Mouse (Mus musculus): Measurements from ENCODE around the gene H2afv. TPM values are rescaled to one million over a fixed set of nuclear protein-coding genes. Genes with fewer than 3 reads are reported as not detected.
A peak's percentile ranks its signal among the peaks of the same experiment; 100 is the strongest.
"Not testable (repeated sequence)": the region's sequence is repeated elsewhere in the genome, so short reads cannot be mapped to it uniquely, and the experiment has no call there.

The H2afv gene
- polyA plus RNA-seq, 1 experiment from 2014 or later: 596 TPM

DNA sequence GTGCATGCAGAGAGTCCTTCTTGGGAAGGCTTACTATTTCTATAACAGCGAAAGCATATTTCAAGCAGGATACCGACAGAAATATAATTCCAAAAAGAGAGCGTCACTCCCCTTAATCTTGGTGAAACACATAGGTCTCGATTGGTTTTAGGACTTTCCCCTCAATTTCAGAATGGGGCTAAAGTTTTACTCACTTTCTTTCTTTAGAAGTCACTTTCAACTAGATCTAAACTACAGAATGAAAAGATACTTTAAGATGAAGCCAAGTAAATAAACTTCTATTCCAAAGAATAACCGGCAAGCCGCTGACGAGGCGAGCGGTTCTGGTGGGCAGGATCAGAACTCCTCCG lies 541 bp downstream of the H2afv start:
- Histone ChIP-seq H3K4me2 (replicated peaks; ENCODE audit: low read depth, low read length) (peak overlapping the region; percentile 74), H3K4me3 (ENCODE audit: low read length) (peak overlapping the region; percentile 62), H3K4me1 (ENCODE audit: insufficient read depth, low read length) (peaks cover 17% of the 10 kb centered on the region), H3K9me3 (ENCODE audit: low read length) (no peaks in the 10 kb centered on the region), H3K9ac (replicated peaks; ENCODE audit: low read length) (peak overlapping the region; percentile 88), H3K27ac (ENCODE audit: low read length) (peak overlapping the region; percentile 93), H3K36me3 (ENCODE audit: insufficient read depth, low read length) (peaks cover 9% of the 10 kb centered on the region), H3K27me3 (ENCODE audit: insufficient read depth, low read length) (no peaks in the 10 kb centered on the region)
- ATAC-seq (ENCODE audit: low FRiP score, low TSS enrichment): no peak
- WGBS: 1% methylated on average over 10 of the region's 10 CpGs

DNA sequence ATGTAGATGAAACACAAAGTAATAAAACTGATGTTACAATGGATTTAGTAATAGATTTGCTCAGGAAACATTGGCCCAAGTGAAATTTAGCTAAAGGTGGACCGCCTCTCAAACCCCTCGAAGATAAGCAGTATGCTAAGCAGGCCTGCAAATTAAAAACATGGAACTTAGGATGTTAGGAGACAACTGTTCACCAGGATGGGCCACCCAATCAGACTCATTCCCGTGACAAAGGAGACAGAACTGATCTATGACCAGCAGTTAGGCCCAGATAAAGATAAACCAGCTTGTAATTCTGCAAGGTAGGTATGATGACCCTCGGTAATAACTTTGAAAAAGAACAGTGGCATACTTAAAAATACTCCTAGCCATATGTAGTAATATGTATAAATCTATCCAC lies 1.1 kb downstream of the H2afv start:
- WGBS: 41% methylated on average over 4 of the region's 4 CpGs
- no peak for ATAC-seq (ENCODE audit: low FRiP score, low TSS enrichment)

DNA sequence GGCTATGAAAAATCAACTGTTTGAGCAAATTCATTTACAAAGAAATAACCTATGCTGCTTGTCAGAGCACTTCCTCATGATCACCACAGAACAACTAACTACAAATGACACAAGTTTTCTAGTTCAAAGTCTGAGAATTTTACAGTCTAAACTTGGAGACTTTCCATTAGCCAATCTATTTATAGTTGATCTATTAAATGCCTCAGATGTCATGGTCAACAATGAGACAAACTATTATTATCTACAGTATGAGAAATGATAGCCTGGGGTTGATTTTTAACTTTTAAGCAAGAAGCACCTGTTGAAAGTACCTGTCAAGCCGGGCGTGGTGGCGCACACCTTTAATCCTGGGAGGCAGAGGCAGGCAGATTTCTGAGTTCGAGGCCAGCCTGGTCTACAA lies 1.7 kb downstream of the H2afv start:
- Histone ChIP-seq H3K9me3 (ENCODE audit: low read length) (no peaks in the 10 kb centered on the region), H3K27me3 (ENCODE audit: insufficient read depth, low read length) (no peaks in the 10 kb centered on the region), H3K4me2 (replicated peaks; ENCODE audit: low read depth, low read length) (0 out of 2 replicates have a peak overlapping the region, but pooled peaks have one; percentile 74), H3K27ac (ENCODE audit: low read length) (no peak overlapping the region), H3K36me3 (ENCODE audit: insufficient read depth, low read length) (peaks cover 15% of the 10 kb centered on the region), H3K4me1 (ENCODE audit: insufficient read depth, low read length) (peaks cover 17% of the 10 kb centered on the region), H3K4me3 (ENCODE audit: low read length) (no peak overlapping the region), H3K9ac (replicated peaks; ENCODE audit: low read length) (no peak overlapping the region)
- ATAC-seq (ENCODE audit: low FRiP score, low TSS enrichment): no peak
- 96% methylated on average over 4 of the region's 4 CpGs for WGBS

More for the DNA sequence above, 1.1 kb downstream of the H2afv start:
- Histone ChIP-seq H3K27ac (ENCODE audit: low read length) (peak overlapping the region; percentile 93), H3K27me3 (ENCODE audit: insufficient read depth, low read length) (no peaks in the 10 kb centered on the region), H3K4me3 (ENCODE audit: low read length) (peak overlapping the region; percentile 62), H3K36me3 (ENCODE audit: insufficient read depth, low read length) (peaks cover 9% of the 10 kb centered on the region), H3K4me1 (ENCODE audit: insufficient read depth, low read length) (peaks cover 17% of the 10 kb centered on the region), H3K9ac (replicated peaks; ENCODE audit: low read length) (peak overlapping the region; percentile 88), H3K9me3 (ENCODE audit: low read length) (no peaks in the 10 kb centered on the region), H3K4me2 (replicated peaks; ENCODE audit: low read depth, low read length) (peak overlapping the region; percentile 74)

DNA sequence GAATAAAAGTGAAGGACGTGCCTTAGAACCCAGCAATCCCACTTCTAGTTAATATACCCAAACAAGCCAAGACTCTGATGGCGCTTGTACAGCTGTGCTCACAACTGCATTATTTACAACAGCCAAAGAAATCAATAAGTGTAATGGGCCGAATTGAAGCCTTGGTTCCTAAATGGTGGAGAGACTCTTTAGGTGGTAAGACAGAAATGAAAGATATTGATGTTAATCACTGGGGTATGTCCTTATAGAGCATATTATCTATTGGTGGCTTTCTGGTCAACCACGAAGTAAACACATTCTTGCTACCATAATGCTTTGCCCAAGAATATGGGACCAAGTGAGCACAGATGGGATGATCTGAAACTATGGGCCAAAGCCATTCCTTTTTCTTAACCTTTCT lies 4.1 kb downstream of the H2afv start:
- no peak overlapping the region for H3K9ac ChIP-seq (replicated peaks; ENCODE audit: low read length)

DNA sequence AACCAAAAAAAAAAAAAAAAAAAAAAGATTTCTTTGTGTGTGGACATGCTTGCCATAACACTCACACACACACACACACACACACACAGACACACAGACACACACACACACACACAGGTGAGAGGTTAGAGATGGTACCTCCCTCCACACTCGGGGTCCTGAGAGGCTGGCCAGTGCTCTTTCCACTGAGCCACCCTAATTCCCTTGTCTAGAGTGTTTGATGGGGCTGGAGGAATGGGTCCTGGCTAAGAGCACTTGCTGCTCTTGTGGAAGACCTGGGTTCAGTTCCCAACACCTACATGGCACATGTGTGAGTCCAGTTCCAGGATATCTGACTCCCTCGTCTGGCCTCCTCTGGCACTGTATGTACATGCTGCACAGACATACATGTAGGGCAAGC lies 6.6 kb downstream of the H2afv start:
- Histone ChIP-seq H3K9me3 (ENCODE audit: low read length) (no peaks in the 10 kb centered on the region), H3K4me1 (ENCODE audit: insufficient read depth, low read length) (peaks cover 3% of the 10 kb centered on the region; the same call in 1 of the 2 replicates), H3K27me3 (ENCODE audit: insufficient read depth, low read length) (no peaks in the 10 kb centered on the region), H3K27ac (ENCODE audit: low read length) (no peak overlapping the region), H3K4me2 (replicated peaks; ENCODE audit: low read depth, low read length) (no peak overlapping the region), H3K9ac (replicated peaks; ENCODE audit: low read length) (no peak overlapping the region), H3K36me3 (ENCODE audit: insufficient read depth, low read length) (peaks cover 55% of the 10 kb centered on the region), H3K4me3 (ENCODE audit: low read length) (no peak overlapping the region)
- 84% methylated on average over 2 of the region's 2 CpGs for WGBS
- no peak for ATAC-seq (ENCODE audit: low FRiP score, low TSS enrichment)

More for the DNA sequence above, 4.1 kb downstream of the H2afv start:
- Histone ChIP-seq H3K36me3 (ENCODE audit: insufficient read depth, low read length) (peaks cover 34% of the 10 kb centered on the region), H3K27ac (ENCODE audit: low read length) (no peak overlapping the region), H3K9me3 (ENCODE audit: low read length) (no peaks in the 10 kb centered on the region), H3K4me2 (replicated peaks; ENCODE audit: low read depth, low read length) (no peak overlapping the region), H3K27me3 (ENCODE audit: insufficient read depth, low read length) (no peaks in the 10 kb centered on the region), H3K4me1 (ENCODE audit: insufficient read depth, low read length) (peaks cover 14% of the 10 kb centered on the region), H3K4me3 (ENCODE audit: low read length) (no peak overlapping the region)
- no peak for ATAC-seq (ENCODE audit: low FRiP score, low TSS enrichment)
- 95% methylated on average over 4 of the region's 4 CpGs for WGBS

GRCm38 (mm10) chr11:6436442-6436841 lies 7.8 kb downstream of the H2afv start:
- Histone ChIP-seq H3K4me1 (ENCODE audit: insufficient read depth, low read length) (no peaks in the 10 kb centered on the region), H3K27me3 (ENCODE audit: insufficient read depth, low read length) (no peaks in the 10 kb centered on the region), H3K36me3 (ENCODE audit: insufficient read depth, low read length) (peaks cover 64% of the 10 kb centered on the region), H3K4me3 (ENCODE audit: low read length) (no peak overlapping the region), H3K9me3 (ENCODE audit: low read length) (no peaks in the 10 kb centered on the region), H3K4me2 (replicated peaks; ENCODE audit: low read depth, low read length) (no peak overlapping the region), H3K9ac (replicated peaks; ENCODE audit: low read length) (no peak overlapping the region), H3K27ac (ENCODE audit: low read length) (no peak overlapping the region)
- no peak for ATAC-seq (ENCODE audit: low FRiP score, low TSS enrichment)
- 80% methylated on average over 8 of the region's 8 CpGs for WGBS

DNA sequence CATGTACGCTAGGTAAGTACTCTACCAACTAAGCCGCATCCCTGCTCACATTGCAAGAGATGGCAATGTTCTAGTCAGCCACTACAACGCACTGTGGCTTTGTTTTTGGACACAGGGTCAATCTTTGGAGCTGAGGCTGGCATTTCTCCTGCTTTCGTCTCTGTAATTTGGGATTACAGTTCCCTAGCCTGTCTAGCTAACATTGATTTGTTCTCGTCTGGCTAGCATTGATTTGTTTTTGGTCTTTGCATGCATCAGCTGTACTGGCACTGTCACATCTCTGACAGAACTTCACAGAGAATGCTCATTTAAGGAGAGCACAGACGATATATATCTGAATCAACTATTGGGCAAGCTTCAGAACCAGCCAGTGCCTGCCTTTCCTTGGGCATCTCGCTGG lies 14.1 kb downstream of the H2afv start:
- whole genome bisulfite sequencing: 90% methylated on average over 7 of the region's 7 CpGs
- no peak overlapping the region for H3K4me2 ChIP-seq (replicated peaks; ENCODE audit: low read depth, low read length)
- no peak overlapping the region for H3K9ac ChIP-seq (replicated peaks; ENCODE audit: low read length)
- H3K27me3 ChIP-seq (ENCODE audit: insufficient read depth, low read length): no peaks in the 10 kb centered on the region
- no peak overlapping the region for H3K4me3 ChIP-seq (ENCODE audit: low read length)
- peaks cover 81% of the 10 kb centered on the region for H3K36me3 ChIP-seq (ENCODE audit: insufficient read depth, low read length)
- H3K4me1 ChIP-seq (ENCODE audit: insufficient read depth, low read length): no peaks in the 10 kb centered on the region
- H3K9me3 ChIP-seq (ENCODE audit: low read length): no peaks in the 10 kb centered on the region
- ATAC-seq (ENCODE audit: low FRiP score, low TSS enrichment): no peak
- no peak overlapping the region for H3K27ac ChIP-seq (ENCODE audit: low read length)

- H3K9ac ChIP-seq (replicated peaks; ENCODE audit: low read length): no peak overlapping the region
- peaks cover 47% of the 10 kb centered on the region for H3K36me3 ChIP-seq (ENCODE audit: insufficient read depth, low read length)
- peaks cover 12% of the 10 kb centered on the region for H3K4me1 ChIP-seq (ENCODE audit: insufficient read depth, low read length)
- no peak overlapping the region for H3K4me2 ChIP-seq (replicated peaks; ENCODE audit: low read depth, low read length)
- H3K9me3 ChIP-seq (ENCODE audit: low read length): no peaks in the 10 kb centered on the region
- 74% methylated on average over 2 of the region's 2 CpGs for WGBS
- no peaks in the 10 kb centered on the region for H3K27me3 ChIP-seq (ENCODE audit: insufficient read depth, low read length)
- no peak for ATAC-seq (ENCODE audit: low FRiP score, low TSS enrichment)
- no peak overlapping the region for H3K4me3 ChIP-seq (ENCODE audit: low read length)
- H3K27ac ChIP-seq (ENCODE audit: low read length): no peak overlapping the region
Observed at GRCm38 (mm10) chr11:6420722-6421350, 23.4 kb downstream of the H2afv start.

GRCm38 (mm10) chr11:6420283-6420703 lies 23.9 kb downstream of the H2afv start:
- Histone ChIP-seq H3K27me3 (ENCODE audit: insufficient read depth, low read length) (no peaks in the 10 kb centered on the region), H3K9ac (replicated peaks; ENCODE audit: low read length) (no peak overlapping the region), H3K27ac (ENCODE audit: low read length) (no peak overlapping the region), H3K9me3 (ENCODE audit: low read length) (no peaks in the 10 kb centered on the region), H3K4me3 (ENCODE audit: low read length) (no peak overlapping the region), H3K36me3 (ENCODE audit: insufficient read depth, low read length) (peaks cover 44% of the 10 kb centered on the region), H3K4me1 (ENCODE audit: insufficient read depth, low read length) (peaks cover 12% of the 10 kb centered on the region), H3K4me2 (replicated peaks; ENCODE audit: low read depth, low read length) (no peak overlapping the region)
- WGBS: 27% methylated on average over 1 of the region's 1 CpGs
- ATAC-seq (ENCODE audit: low FRiP score, low TSS enrichment): no peak

- H3K27ac ChIP-seq (ENCODE audit: low read length); H3K4me3 ChIP-seq (ENCODE audit: low read length); H3K27me3 ChIP-seq (ENCODE audit: insufficient read depth, low read length); H3K9me3 ChIP-seq (ENCODE audit: low read length); ATAC-seq (ENCODE audit: low FRiP score, low TSS enrichment); H3K9ac ChIP-seq (replicated peaks; ENCODE audit: low read length); H3K4me2 ChIP-seq (replicated peaks; ENCODE audit: low read depth, low read length): not testable (repeated sequence)
- 81% methylated on average over 4 of the region's 4 CpGs for WGBS
- Histone ChIP-seq H3K4me1 (ENCODE audit: insufficient read depth, low read length) (peaks cover 22% of the 10 kb centered on the region), H3K36me3 (ENCODE audit: insufficient read depth, low read length) (peaks cover 37% of the 10 kb centered on the region)
Observed at GRCm38 (mm10) chr11:6419156-6419555, 25.1 kb downstream of the H2afv start.

Measured in kidney, embryonic 16.5 days (tissue).